Mouse (Mus musculus): ENCODE measurements at regions not wholly inside any gene's neighbourhood (a gene's known extent, or its start where the extent isn't known, plus 50 kb on each side); places are given as distances from the start of the nearest gene placed in this dataset.
"Not testable (repeated sequence)": the region's sequence is repeated elsewhere in the genome, so short reads cannot be mapped to it uniquely, and the experiment has no call there.

- peak; percentile 4 to 27 for DNase-seq
- intact Hi-C loops (cut with DNase I) = no loop called here
Observed at GRCm38 (mm10) chr11:7815750-7816149, 602.0 kb upstream of the Igfbp3 start.

GRCm38 (mm10) chr11:7814556-7814955 lies 600.8 kb upstream of the Igfbp3 start:
- intact Hi-C loops (cut with DNase I) = no loop called here
- DNase-seq = no peak

GRCm38 (mm10) chr11:7812436-7812835 lies 598.7 kb upstream of the Igfbp3 start:
- DNase-seq = no peak
- intact Hi-C loops (cut with DNase I) = no loop called here

- DNase-seq = no peak
Observed at GRCm38 (mm10) chr11:7809741-7810140, 596.0 kb upstream of the Igfbp3 start.

GRCm38 (mm10) chr11:7796373-7796772 lies 582.6 kb upstream of the Igfbp3 start:
- intact Hi-C loops (cut with DNase I) = no loop called here

More at GRCm38 (mm10) chr11:7809741-7810140, 596.0 kb upstream of the Igfbp3 start:
- intact Hi-C loops (cut with DNase I) = no loop called here

GRCm38 (mm10) chr11:7794206-7794605 lies 580.5 kb upstream of the Igfbp3 start:
- DNase-seq = no peak
- intact Hi-C loops (cut with DNase I) = no loop called here

More at GRCm38 (mm10) chr11:7796373-7796772, 582.6 kb upstream of the Igfbp3 start:
- no peak for DNase-seq

GRCm38 (mm10) chr11:7780476-7781112 lies 566.9 kb upstream of the Igfbp3 start:
- intact Hi-C loops (cut with DNase I) = no loop called here
- peak; percentile 6 to 7 for DNase-seq

GRCm38 (mm10) chr11:7775361-7775760 lies 561.6 kb upstream of the Igfbp3 start:
- DNase-seq; intact Hi-C loops (cut with DNase I): not testable (repeated sequence)

GRCm38 (mm10) chr11:7765303-7765702 lies 551.6 kb upstream of the Igfbp3 start:
- intact Hi-C loops (cut with DNase I) = no loop called here
- no peak for DNase-seq

- no peak for DNase-seq
- intact Hi-C loops (cut with DNase I) = no loop called here
Observed at GRCm38 (mm10) chr11:7758862-7759467, 545.2 kb upstream of the Igfbp3 start.
